Mouse (Mus musculus) limb, embryonic 15.5 days (tissue): Measurements from ENCODE around the gene Rhobtb1. TPM values are rescaled to one million over a fixed set of nuclear protein-coding genes. Genes with fewer than 3 reads are reported as not detected.

ENCODE experiments used
- ATAC-seq: fragments of 200-750 bp; cut with Nextera tagmentation; 2 replicates; pipeline ENCODE4 v1.8.0; 2017; ENCODE audit warnings: low read depth, moderate TSS enrichment; ENCODE audit not compliant: insufficient number of reproducible peaks, low FRiP score, low TSS enrichment
- H3K27ac ChIP-seq: fragments of 300-500 bp; sonication (generic); 2 replicates; pipeline ENCODE4 v1.5.1; 2015; ENCODE audit warnings: moderate library complexity, mild to moderate bottlenecking, inconsistent platforms
- H3K27me3 ChIP-seq: fragments of 300-500 bp; sonication (generic); 2 replicates; pipeline ENCODE4 v1.6.1; 2015; ENCODE audit warnings: inconsistent platforms
- H3K36me3 ChIP-seq: fragments of 300-500 bp; sonication (generic); 2 replicates; pipeline ENCODE4 v1.6.1; 2015; ENCODE audit warnings: inconsistent platforms
- H3K4me1 ChIP-seq: fragments of 300-500 bp; sonication (generic); 2 replicates; pipeline ENCODE4 v1.6.1; 2015; ENCODE audit warnings: inconsistent platforms
- H3K4me2 ChIP-seq: fragments of 300-500 bp; sonication (generic); 2 replicates; pipeline ENCODE4 v1.6.1; 2015; ENCODE audit warnings: mild to moderate bottlenecking, inconsistent platforms
- H3K4me3 ChIP-seq: fragments of 300-500 bp; sonication (generic); 2 replicates; pipeline ENCODE4 v1.5.1; 2015; ENCODE audit warnings: mild to moderate bottlenecking, inconsistent platforms
- H3K9ac ChIP-seq: fragments of 300-500 bp; sonication (generic); 2 replicates; pipeline ENCODE4 v1.6.1; 2015; ENCODE audit warnings: inconsistent platforms
- H3K9me3 ChIP-seq: fragments of 300-500 bp; sonication (generic); 2 replicates; pipeline ENCODE4 v1.6.1; 2016; ENCODE audit warnings: inconsistent platforms
- WGBS: fragments of 180-500 bp; shearing (Covaris S2); methylation state at CpG from one replicate; pipeline ENCODE4 v1.1.7; 2015; 5-methylcytosine and 5-hydroxymethylcytosine counted together
- polyA plus RNA-seq: library from polyadenylated mRNA; unstranded; fragments of >200 nt; fragmentation: Nextera tagmentation; extraction: Ambion mirVana; gene quantifications from 2 replicates; pipeline ENCODE4 v1.2.1, GENCODE M21; 2015

Gene Rhobtb1
- polyA plus RNA-seq, 1 experiment from 2014 or later, result 27.0 TPM

DNA sequence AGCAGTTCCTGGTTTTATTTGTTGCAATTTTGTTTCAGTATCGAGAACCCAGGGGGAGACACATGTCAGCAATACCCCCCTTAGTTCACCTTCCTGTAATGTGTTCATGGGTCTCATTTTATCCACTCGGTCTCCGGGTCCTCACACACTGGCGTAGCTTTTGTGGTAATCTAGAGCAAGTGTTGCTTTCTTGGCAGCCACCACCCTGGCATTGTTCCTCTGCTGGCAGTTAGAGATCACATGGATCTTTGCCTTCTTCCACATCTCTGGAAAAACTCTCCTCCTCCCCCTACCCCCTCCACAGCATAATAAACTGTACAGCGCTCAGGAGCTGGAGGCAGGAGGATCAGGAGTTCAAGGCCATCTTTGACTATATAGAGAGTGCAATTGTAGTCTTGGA lies 41.0 kb downstream of the Rhobtb1 start:
- Histone ChIP-seq H3K4me3 (no peak overlapping the region), H3K9ac (no peak overlapping the region), H3K36me3 (no peaks in the 10 kb centered on the region), H3K27me3 (no peaks in the 10 kb centered on the region), H3K4me1 (no peaks in the 10 kb centered on the region), H3K4me2 (no peak overlapping the region), H3K27ac (no peak overlapping the region), H3K9me3 (no peaks in the 10 kb centered on the region)
- ATAC-seq, result no peak
- WGBS, result 79% methylated on average over 5 of the region's 5 CpGs

DNA sequence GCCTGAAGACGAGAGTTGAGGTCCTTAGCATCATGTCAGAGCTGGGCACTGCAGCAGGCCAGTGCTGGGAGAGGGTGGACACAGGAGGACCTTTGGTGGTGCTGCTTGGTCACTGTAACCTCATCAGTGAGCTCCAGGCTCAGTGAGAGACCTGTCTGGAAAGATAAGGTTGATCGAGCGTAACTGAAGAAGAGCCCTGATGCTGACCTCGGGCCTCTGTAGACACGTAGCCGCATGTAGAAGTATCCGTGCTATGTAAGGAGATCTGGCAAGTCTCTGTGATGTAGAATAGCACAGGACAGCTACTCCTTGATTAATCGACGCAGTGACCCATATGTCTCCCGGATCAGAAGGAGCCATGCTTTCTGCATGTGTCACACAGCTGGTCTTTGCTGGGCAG lies 42.5 kb downstream of the Rhobtb1 start:
- no peaks in the 10 kb centered on the region for H3K9me3 ChIP-seq
- no peak overlapping the region for H3K4me3 ChIP-seq
- H3K36me3 ChIP-seq, result no peaks in the 10 kb centered on the region
- H3K9ac ChIP-seq, result no peak overlapping the region
- H3K27ac ChIP-seq, result no peak overlapping the region
- no peak for ATAC-seq
- no peak overlapping the region for H3K4me2 ChIP-seq
- 88% methylated on average over 10 of the region's 10 CpGs for WGBS
- H3K27me3 ChIP-seq, result no peaks in the 10 kb centered on the region
- H3K4me1 ChIP-seq, result no peaks in the 10 kb centered on the region

DNA sequence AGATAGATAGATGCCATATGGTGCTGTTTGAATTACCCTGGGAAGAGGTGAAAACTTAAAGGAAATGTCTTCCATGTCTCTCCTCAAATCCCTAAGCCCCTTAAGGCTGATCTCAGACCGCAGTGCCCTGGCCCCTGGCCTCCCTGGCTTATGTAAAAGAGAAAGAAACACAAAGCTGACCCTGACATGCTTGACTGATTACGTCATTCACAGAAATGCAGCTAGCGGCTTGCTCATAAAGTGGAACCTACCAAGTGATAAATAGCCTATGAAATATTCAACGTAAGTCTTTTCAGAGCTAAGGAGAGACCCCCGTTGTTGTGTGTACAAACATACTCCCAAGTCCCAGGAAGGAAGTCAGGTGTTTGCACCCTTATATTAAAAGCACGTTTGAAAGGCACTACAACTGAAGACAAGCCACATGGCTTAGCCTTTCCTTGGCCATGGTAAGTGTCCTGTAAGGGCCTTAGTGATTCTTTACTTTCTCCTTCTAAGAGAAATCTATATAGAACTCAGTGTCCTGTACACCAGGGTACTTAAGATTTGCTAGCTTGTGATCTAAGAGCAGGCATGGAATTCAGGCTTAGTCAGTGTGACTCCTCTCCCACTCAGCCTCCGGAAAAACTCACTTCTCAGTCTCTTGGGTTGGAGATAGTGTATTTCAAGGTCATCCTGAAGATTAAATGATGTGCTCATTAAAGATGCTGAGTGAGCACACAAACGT lies 53.6 kb downstream of the Rhobtb1 start:
- ATAC-seq, result no peak
- Histone ChIP-seq H3K27me3 (no peaks in the 10 kb centered on the region), H3K27ac (no peak overlapping the region), H3K36me3 (no peaks in the 10 kb centered on the region), H3K9ac (no peak overlapping the region), H3K4me1 (no peaks in the 10 kb centered on the region), H3K9me3 (no peaks in the 10 kb centered on the region), H3K4me2 (no peak overlapping the region), H3K4me3 (no peak overlapping the region)
- WGBS, result 44% methylated on average over 8 of the region's 8 CpGs

DNA sequence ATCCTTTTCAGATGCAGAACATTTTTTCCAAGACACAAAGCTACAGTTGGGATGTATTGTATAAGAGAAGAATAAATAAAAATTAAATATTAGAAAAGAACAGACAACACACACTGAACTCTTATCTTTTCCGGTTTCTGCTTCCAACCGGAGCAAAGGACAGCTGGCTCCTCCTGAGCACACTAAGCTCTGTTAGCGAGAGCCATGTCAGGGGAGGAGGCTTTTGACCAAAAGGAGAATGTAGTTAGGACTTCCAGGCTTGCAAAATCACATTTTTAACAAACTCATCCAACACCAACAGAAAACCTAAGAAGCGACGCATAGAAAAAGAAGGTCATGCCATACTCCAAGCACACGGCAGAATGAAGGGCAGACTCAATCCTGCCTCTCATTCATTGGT lies 54.8 kb downstream of the Rhobtb1 start:
- WGBS, result 80% methylated on average over 6 of the region's 6 CpGs
- no peak for ATAC-seq
- Histone ChIP-seq H3K4me2 (no peak overlapping the region), H3K4me1 (peaks cover under 1% of the 10 kb centered on the region; the same call in 1 of the 2 replicates), H3K36me3 (no peaks in the 10 kb centered on the region), H3K9me3 (no peaks in the 10 kb centered on the region), H3K9ac (no peak overlapping the region), H3K4me3 (no peak overlapping the region), H3K27ac (no peak overlapping the region), H3K27me3 (no peaks in the 10 kb centered on the region)

DNA sequence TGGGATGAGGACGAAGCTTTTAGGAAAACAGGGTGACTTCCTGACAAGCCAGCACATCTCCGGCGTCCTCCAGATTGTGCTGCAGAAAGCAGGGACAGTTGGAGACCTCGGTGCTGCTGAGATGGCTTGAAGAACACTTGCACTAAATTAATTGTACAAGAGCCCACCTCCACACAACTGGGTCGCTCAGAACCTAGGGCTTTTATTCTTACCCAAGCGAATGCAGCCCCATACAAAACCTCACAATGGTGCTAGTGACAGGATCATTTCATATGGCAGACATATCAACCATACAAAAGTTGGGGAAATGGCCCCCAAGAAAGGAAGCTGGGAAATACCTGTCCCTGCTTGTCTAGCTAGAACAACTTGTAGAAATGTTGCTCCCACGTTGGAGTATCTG lies 56.2 kb downstream of the Rhobtb1 start:
- Histone ChIP-seq H3K27me3 (no peaks in the 10 kb centered on the region), H3K27ac (0 out of 2 replicates have a peak overlapping the region, but pooled peaks have one; percentile 9), H3K9me3 (no peaks in the 10 kb centered on the region), H3K4me3 (no peak overlapping the region), H3K4me1 (peaks cover 9% of the 10 kb centered on the region), H3K9ac (no peak overlapping the region), H3K4me2 (no peak overlapping the region), H3K36me3 (no peaks in the 10 kb centered on the region)
- 79% methylated on average over 7 of the region's 7 CpGs for WGBS
- ATAC-seq, result no peak

DNA sequence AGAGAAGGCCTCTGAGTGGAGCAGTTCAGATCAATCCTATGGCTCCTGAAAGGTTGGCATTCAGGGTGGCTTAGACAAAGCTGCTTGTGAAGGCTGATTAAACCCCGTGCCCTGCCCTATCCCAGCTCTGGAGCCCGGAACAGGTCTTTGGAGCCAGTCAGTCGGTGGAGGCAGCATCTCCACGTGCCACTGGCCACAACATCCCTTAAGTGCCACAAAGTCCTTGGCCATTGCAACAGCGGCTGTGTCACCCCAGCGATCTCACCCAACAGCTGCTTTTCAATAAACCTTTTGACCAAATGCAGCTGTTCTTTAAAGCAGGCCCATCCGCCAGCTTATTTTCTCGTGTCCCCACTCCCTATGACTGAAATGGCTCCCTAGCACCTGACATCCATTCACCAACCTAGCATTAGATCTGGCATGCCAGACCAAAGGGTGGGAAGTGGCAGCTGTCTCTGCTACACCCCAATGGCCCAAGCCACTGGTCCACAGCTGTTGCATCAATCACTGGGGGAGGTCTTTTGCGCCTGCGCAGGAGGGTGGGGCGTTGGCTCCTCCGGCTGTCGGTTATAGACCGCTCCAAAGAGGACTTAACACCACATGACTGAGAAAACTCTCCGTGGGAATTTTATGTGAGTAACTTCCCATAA lies 56.9 kb downstream of the Rhobtb1 start:
- Histone ChIP-seq H3K36me3 (no peaks in the 10 kb centered on the region), H3K4me1 (peaks cover 9% of the 10 kb centered on the region), H3K4me2 (no peak overlapping the region), H3K4me3 (no peak overlapping the region), H3K9ac (no peak overlapping the region), H3K27me3 (no peaks in the 10 kb centered on the region), H3K27ac (0 out of 2 replicates have a peak overlapping the region, but pooled peaks have one; percentile 9), H3K9me3 (no peaks in the 10 kb centered on the region)
- WGBS, result 68% methylated on average over 15 of the region's 15 CpGs
- ATAC-seq, result peak; percentile 38; the same call in 1 of the 2 replicates

DNA sequence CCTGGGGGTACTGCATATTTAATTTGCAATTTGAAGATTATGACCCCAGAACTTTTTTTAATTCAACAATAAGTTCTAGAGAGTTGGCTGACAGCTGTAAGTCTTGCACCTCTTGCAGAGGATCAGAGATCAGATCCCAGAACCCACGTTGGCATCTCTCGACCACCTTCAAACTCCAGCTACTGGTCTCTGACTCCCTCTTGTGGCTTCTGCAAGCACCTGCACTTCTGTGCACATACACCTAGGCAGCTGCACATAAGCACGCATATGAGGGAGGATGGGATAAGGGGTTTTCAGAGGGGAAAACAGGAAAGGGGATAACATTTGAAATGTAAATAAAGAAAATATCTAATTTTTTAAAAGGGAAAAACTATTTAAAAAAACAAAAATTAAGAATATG lies 57.5 kb downstream of the Rhobtb1 start:
- no peak overlapping the region for H3K4me3 ChIP-seq
- ATAC-seq, result no peak
- H3K27ac ChIP-seq, result no peak overlapping the region
- H3K9ac ChIP-seq, result no peak overlapping the region
- no peaks in the 10 kb centered on the region for H3K36me3 ChIP-seq
- no peaks in the 10 kb centered on the region for H3K9me3 ChIP-seq
- no peak overlapping the region for H3K4me2 ChIP-seq
- WGBS, result 86% methylated on average over 3 of the region's 3 CpGs
- H3K4me1 ChIP-seq, result peaks cover 9% of the 10 kb centered on the region
- no peaks in the 10 kb centered on the region for H3K27me3 ChIP-seq

DNA sequence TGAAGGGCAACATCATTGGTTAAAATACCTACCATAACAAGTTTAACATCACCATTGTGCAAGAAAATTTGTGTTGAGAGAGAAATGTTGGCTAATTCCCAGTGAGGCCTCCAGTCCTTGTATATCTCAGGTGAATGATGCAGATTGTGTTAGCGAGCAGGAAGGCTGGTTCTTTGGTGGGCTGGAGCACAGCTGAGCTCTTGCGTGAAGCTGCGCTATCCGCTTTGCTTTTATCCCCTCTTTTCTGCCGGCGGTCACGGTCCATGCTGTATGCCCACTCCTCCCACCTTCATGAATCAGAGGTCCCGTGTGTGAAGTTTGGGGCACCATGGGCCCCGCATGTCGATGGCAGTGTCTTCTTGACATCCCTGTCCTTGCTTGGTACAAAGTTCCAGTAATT lies 58.8 kb downstream of the Rhobtb1 start:
- no peak for ATAC-seq
- WGBS, result 95% methylated on average over 10 of the region's 10 CpGs
- Histone ChIP-seq H3K9me3 (no peaks in the 10 kb centered on the region), H3K27me3 (no peaks in the 10 kb centered on the region), H3K4me3 (no peak overlapping the region), H3K9ac (no peak overlapping the region), H3K36me3 (no peaks in the 10 kb centered on the region), H3K4me2 (no peak overlapping the region), H3K27ac (no peak overlapping the region), H3K4me1 (peaks cover 16% of the 10 kb centered on the region)

DNA sequence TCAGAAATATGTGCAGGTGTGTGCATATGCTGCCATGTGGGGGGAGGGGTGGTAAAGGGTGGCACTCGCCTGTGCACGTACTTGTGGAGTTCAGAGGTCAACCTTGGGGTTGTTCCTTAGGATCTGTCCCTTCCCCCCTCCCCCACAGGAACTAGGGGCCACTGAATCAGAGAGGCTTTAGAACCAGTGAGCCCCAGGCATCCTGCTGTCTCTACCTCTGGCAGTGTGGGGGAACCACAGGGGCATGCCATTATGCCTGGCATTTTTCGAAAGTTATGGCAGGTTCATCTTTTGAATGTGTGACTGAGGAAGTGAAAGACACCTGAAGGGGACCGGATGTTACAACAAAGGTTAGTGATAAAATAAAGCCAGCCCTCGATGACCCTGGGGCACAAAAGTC lies 59.4 kb downstream of the Rhobtb1 start:
- no peak for ATAC-seq
- 71% methylated on average over 5 of the region's 5 CpGs for WGBS
- Histone ChIP-seq H3K4me2 (no peak overlapping the region), H3K27me3 (no peaks in the 10 kb centered on the region), H3K4me3 (no peak overlapping the region), H3K9me3 (no peaks in the 10 kb centered on the region), H3K27ac (no peak overlapping the region), H3K9ac (no peak overlapping the region), H3K4me1 (peaks cover 16% of the 10 kb centered on the region), H3K36me3 (0 out of 2 replicates have a peak, but pooled peaks cover 3% of the 10 kb centered on the region)

DNA sequence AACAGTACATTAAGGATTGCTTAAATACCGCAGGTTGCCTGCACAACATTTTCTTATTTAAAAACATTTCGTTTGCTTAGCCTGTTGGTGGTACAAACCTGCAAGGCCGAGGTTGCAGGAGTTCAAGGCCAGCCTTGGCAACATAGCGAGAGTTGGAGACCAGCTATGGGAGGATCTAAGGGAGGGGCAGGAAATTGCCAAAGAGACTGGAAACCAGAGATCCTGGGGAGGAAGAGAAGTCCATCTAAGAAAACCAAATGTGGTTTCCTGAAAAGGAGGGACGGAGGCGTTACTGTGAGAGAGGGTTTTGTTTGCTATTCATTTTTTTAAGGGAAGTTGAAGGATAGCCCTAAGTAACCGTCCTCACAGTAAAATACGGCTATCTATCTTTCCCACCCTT lies 60.3 kb downstream of the Rhobtb1 start:
- H3K9me3 ChIP-seq, result no peaks in the 10 kb centered on the region
- peak overlapping the region; percentile 81 for H3K4me3 ChIP-seq
- no peaks in the 10 kb centered on the region for H3K27me3 ChIP-seq
- peak overlapping the region; percentile 88; the same call in 1 of the 2 replicates for H3K9ac ChIP-seq
- H3K4me1 ChIP-seq, result peaks cover 16% of the 10 kb centered on the region
- 53% methylated on average over 8 of the region's 8 CpGs for WGBS
- ATAC-seq, result no peak
- H3K4me2 ChIP-seq, result peak overlapping the region; percentile 84
- peak overlapping the region; percentile 99 for H3K27ac ChIP-seq
- peaks cover 6% of the 10 kb centered on the region for H3K36me3 ChIP-seq

DNA sequence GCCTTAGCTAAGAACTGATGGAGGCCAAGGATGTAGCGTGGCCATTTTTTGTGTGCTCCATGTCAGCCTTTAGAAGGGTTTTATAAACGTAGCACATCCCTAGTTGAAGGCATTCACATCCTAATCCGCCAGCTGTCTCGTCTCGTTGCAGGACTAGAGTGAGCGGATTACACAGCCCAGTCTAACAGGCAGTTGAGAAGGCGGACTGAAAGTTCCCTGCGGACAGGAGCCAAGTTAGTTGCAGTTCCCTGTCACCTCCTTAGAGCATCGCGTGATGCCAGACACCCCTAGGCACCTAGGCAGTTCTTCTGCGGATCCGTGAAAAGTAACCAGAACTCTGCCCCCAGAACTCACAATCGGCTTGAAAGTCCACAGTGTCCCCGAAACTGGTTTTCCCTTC lies 60.7 kb downstream of the Rhobtb1 start:
- Histone ChIP-seq H3K4me1 (peaks cover 16% of the 10 kb centered on the region), H3K27ac (peak overlapping the region; percentile 99), H3K4me2 (peak overlapping the region; percentile 84), H3K9me3 (no peaks in the 10 kb centered on the region), H3K4me3 (peak overlapping the region; percentile 81), H3K36me3 (peaks cover 10% of the 10 kb centered on the region), H3K27me3 (no peaks in the 10 kb centered on the region), H3K9ac (peak overlapping the region; percentile 88)
- ATAC-seq, result no peak
- 4% methylated on average over 14 of the region's 14 CpGs for WGBS
